Mouse (Mus musculus): ENCODE data around the gene Polk.

Gene Polk

GRCm38 (mm10) chr13:96529542-96529941, 12.8 kb downstream of the Polk start:
- no peak for DNase-seq (ENCODE audit: inconsistent ontology term)

- DNase-seq (ENCODE audit: inconsistent ontology term) = no peak
Measured at GRCm38 (mm10) chr13:96528776-96529175, 13.6 kb downstream of the Polk start.

DNA sequence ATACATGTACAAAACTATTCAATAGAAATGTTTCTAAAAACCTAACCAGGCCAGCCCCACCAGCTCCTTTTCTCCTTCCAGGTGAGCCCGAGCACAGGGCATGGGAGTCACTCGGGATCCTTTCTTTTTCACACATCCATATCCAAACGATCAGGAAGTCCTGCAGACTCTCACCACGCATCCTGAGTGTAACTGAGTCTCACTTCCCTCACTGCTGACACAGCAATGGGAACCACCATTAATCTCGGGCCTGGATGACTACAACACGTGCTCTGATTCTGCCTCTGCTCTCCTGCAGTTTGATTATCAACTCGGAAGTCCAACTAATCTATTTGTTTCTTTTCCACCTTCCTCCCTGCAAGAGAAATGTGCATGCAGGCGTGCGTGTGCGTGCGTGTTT, 14.5 kb downstream of the Polk start:
- no peak for DNase-seq (ENCODE audit: inconsistent ontology term)

DNA sequence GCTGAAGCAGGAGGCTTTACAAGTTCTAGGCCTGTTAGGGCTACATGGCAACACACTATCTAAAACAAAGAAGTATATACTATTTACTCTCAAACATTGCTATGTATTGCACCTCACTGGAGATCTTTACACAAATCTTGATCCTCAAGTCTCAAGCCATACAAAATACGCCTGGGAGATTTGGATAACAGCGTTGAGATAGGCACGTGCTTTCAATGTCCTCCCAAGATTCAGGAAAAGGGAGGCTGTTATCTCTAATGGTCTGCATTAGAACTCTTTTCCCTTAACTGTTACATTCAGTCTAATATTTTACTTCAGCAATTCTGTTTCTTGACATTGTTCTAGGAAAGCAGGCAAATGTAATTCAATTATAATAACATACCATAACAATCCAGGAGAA, 15.4 kb downstream of the Polk start:
- no peak for DNase-seq (ENCODE audit: inconsistent ontology term)

DNA sequence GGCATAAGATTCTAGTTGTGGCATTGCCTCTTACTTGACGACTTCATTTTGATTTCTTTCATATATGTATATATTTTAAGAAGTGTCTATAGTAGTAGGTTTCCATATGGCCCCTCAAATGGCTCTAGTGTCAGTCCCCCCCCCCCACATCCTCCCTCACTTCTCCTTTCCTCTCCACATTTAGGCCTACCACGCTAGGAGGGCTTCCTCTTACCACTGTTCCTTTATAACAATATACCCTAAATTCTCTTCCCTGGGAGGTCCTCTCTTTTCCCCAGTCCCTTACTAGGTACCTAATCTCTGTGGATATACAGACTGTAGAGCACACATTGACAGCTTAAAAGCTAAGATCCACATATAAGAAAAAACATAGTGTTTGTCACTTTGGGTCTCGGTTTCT, 21.1 kb downstream of the Polk start:
- no peak for DNase-seq (ENCODE audit: inconsistent ontology term)

DNA sequence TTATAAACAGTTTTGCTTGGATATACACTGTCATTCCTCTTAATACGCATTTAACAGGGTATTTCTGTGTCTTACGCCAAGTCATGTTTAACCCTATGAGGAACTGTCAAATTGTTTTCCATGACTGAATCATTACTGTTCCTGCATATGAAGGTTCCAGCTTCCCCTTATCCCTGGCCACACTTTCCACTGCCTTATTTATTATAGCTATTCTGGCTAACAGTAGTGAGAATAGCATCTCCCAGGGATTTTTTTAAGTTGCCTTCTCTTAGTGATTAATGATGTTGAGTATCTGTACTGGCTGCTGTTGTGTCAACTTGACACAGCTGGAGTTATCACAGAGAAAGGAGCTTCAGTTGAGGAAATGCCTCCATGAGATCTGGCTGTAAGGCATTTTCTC, 25.0 kb downstream of the Polk start:
- no peak for DNase-seq (ENCODE audit: inconsistent ontology term)

DNA sequence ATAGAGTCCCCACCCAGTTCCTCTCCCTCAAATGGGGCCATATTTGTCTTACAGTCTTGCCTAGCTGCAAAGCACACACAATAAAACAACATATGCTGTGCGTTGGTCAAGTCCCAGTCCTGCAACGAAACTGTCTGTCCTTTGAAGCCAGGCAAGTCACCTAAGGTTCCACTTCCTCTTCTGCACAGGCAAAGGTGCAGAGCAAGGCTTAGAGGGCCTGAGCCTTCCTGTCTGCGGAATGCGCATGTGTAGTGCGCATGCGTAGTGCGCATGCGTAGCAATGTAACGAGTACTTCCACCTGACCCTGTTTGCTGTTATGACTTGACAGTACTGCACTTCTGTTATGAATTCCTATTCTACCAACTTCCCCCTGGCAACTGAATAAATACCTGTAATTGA, 26.1 kb downstream of the Polk start:
- DNase-seq (ENCODE audit: inconsistent ontology term) = no peak

DNA sequence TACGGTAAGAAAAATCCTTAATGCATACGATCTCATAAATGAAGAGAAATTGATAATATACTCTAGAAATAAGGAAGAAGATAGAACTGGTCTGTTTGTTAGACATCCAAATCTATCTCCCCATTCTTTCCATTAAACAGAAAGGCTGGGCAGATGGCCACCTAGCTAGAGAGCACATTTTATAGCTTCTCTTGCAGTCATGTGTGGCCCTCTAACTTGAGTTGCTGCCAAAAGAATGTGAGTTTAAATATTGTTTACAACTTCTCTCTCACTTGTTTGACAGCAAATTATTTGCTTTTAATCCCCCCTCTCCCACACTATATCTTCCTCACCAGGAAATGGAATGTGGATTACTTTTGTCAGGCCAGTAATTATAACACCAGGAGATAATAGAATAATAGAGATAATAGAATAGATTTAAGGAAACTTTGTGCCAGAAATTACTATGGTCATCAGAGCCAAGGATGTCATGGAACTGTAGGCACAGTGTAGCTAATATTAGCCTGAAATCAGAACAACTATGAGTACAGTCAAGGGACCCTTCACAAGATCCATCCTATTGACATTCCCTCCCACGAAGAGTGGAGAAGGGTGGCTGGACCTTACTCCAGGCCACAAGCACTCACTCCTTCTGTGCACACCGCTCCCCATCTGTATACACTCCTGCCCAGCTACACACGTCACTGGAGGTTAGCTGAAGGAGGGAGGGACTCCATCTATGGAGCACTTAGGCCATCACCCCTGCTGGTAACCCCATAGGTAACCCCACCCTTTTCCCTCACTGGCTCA, 28.0 kb downstream of the Polk start:
- no peak for DNase-seq (ENCODE audit: inconsistent ontology term)

GRCm38 (mm10) chr13:96511893-96512292, 30.5 kb downstream of the Polk start:
- DNase-seq (ENCODE audit: inconsistent ontology term) = no peak

- no peak for DNase-seq (ENCODE audit: inconsistent ontology term)
Measured at GRCm38 (mm10) chr13:96511262-96511661, 31.1 kb downstream of the Polk start.

- peak; percentile 24 for DNase-seq (ENCODE audit: inconsistent ontology term)
Measured at GRCm38 (mm10) chr13:96510635-96511034, 31.7 kb downstream of the Polk start.

- DNase-seq (ENCODE audit: inconsistent ontology term) = no peak
Measured at GRCm38 (mm10) chr13:96507541-96507940, 34.8 kb downstream of the Polk start.

DNA sequence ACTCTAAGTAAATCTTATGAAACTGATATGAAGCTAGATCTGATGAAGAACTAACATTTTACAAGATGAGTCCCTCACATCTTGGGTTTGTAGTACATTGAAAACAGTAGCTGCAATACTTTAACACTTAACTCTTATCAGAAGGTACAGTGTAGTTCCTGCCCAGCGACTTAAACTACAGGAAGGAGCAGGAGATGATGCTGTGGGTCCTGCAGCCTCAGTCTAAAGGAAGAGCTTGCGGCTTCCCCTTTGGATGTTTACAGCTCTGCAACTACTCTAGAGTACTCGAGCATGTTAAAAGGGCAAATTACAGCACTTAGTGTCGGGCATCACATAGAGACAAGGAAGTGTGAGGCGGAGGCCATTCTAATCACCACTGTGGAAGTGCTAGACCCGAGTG, 36.1 kb downstream of the Polk start:
- DNase-seq (ENCODE audit: inconsistent ontology term) = no peak

- no peak for DNase-seq (ENCODE audit: inconsistent ontology term)
Measured at GRCm38 (mm10) chr13:96505661-96506060, 36.7 kb downstream of the Polk start.

GRCm38 (mm10) chr13:96499891-96500290, 42.5 kb downstream of the Polk start:
- DNase-seq (ENCODE audit: inconsistent ontology term) = no peak

DNA sequence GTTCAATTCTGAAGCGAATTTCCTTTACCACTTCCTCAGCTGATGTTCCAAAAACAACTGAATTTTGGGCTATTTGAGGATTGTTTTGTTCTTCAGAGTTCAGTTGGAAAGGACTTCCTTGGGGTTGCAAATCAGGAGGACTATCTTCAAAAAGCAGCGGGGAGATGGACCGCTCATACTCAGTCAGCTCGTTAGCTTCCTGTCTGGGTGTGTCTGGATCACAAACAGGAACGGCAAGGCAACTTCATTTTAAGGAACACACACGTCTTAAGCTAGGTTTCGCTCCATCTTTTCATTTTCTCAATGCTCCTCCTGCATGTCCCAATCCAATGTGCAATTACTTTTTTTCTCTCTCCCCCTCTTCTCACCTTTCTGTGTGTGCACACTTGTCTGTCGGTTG, 45.7 kb downstream of the Polk start:
- no peak for DNase-seq (ENCODE audit: inconsistent ontology term)

GRCm38 (mm10) chr13:96490433-96490832, 51.9 kb downstream of the Polk start, which contains the start of gene Gm17622:
Gene Gm17622 (plus strand): TSS chr13:96490733.
- DNase-seq (ENCODE audit: inconsistent ontology term) = no peak

- no peak for DNase-seq (ENCODE audit: inconsistent ontology term)
Measured at GRCm38 (mm10) chr13:96487968-96488367, 54.4 kb downstream of the Polk start.

GRCm38 (mm10) chr13:96487230-96487629, 55.1 kb downstream of the Polk start:
- no peak for DNase-seq (ENCODE audit: inconsistent ontology term)

GRCm38 (mm10) chr13:96478991-96479390, 63.4 kb downstream of the Polk start:
- DNase-seq (ENCODE audit: inconsistent ontology term) = no peak

GRCm38 (mm10) chr13:96477226-96477625, 65.2 kb downstream of the Polk start:
- DNase-seq (ENCODE audit: inconsistent ontology term) = no peak

DNA sequence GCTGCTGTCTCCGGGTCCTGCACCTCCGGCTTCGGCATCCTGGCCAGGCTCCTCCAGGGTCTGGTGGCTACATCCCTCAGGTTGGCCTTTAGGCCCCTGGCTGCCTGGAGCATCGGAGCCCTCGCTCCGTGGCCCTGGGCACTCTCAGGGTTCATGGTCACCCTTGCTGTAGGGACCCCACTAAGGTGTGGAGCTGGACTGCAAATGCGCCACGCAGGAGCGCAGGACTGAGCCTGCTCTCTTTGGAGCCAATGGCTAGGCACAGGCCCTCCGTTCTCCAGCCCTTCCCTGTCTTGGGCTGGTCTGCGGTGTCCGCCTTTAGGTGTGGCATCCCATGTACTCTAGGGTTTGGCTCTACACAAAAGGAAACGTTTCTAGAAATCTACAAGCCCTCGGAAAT, 71.4 kb downstream of the Polk start, which contains the start of gene Ankdd1b:
Gene Ankdd1b, minus strand, starts transcription at position 242 of the 400 bp plus-strand sequence.
- DNase-seq (ENCODE audit: inconsistent ontology term) = no peak

DNA sequence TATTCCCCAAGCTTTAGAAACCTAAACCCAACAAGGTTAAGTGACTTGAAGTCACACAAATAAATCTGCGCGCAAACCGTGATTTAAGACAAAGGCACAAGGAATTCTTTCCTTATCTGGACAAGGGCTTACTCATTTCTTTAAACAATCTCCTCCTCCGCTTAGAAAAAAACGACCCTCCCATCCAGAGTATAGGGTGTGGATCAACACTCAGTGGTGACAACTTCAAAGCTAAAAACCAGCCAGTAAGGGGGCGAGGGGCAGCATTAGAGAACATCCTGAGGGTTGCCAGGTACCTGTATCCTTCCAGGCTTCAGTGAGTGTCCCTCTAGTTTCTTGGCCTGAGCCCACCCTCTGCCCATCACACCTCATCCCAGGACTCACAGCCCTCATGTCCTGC, 71.8 kb downstream of the Polk start:
- DNase-seq (ENCODE audit: inconsistent ontology term) = no peak

- no peak for DNase-seq (ENCODE audit: inconsistent ontology term)
Measured at GRCm38 (mm10) chr13:96468678-96469077, 73.7 kb downstream of the Polk start.

Measured in Muller cell, postnatal 12 days (primary cell).